Mouse (Mus musculus): ENCODE results near the gene Tubb3. TPM values are rescaled to one million over a fixed set of nuclear protein-coding genes. Genes with fewer than 3 reads are reported as not detected.

Tubb3 gene
- total and polyA plus RNA-seq, 2 experiments from 2014 or later: 1,610 to 3,792 TPM

GRCm38 (mm10) chr8:123384883-123385540 is 26.2 kb upstream of the Tubb3 start:
- Histone ChIP-seq H3K36me3 (ENCODE audit: insufficient read depth, low read length) (peaks cover 77% of the 10 kb centered on the region), H3K4me3 (ENCODE audit: low read length) (no peak overlapping the region), H3K27ac (no peak overlapping the region), H3K4me2 (ENCODE audit: low read depth, low read length) (no peak overlapping the region), H3K9me3 (ENCODE audit: low read length) (no peaks in the 10 kb centered on the region), H3K27me3 (ENCODE audit: insufficient read depth, low read length) (no peaks in the 10 kb centered on the region), H3K4me1 (ENCODE audit: insufficient read depth, low read length) (no peaks in the 10 kb centered on the region), H3K9ac (replicated peaks; ENCODE audit: low read length) (no peak overlapping the region)
- DNase-seq (ENCODE audit: low spot score) (peak; percentile 65), ATAC-seq (peak; percentile 38)
- 66% methylated on average over 9 of the region's 9 CpGs for WGBS
- TF ChIP-seq CTCF (IDR thresholded peaks at IDR 0.05; ENCODE audit: low read depth): peak; percentile 79

GRCm38 (mm10) chr8:123387041-123387440 is 24.2 kb upstream of the Tubb3 start:
- Histone ChIP-seq H3K4me1 (ENCODE audit: insufficient read depth, low read length) (no peaks in the 10 kb centered on the region), H3K9ac (replicated peaks; ENCODE audit: low read length) (no peak overlapping the region), H3K27me3 (ENCODE audit: insufficient read depth, low read length) (no peaks in the 10 kb centered on the region), H3K9me3 (ENCODE audit: low read length) (no peaks in the 10 kb centered on the region), H3K4me2 (ENCODE audit: low read depth, low read length) (no peak overlapping the region), H3K36me3 (ENCODE audit: insufficient read depth, low read length) (peaks cover 91% of the 10 kb centered on the region), H3K27ac (no peak overlapping the region), H3K4me3 (ENCODE audit: low read length) (no peak overlapping the region)
- no peak for DNase-seq (ENCODE audit: low spot score)
- TF ChIP-seq CTCF (IDR thresholded peaks at IDR 0.05; ENCODE audit: low read depth): no peak
- no peak for ATAC-seq
- 85% methylated on average over 3 of the region's 3 CpGs for WGBS

- DNase-seq (ENCODE audit: low spot score) (no peak), ATAC-seq (no peak)
- Histone ChIP-seq H3K9me3 (ENCODE audit: low read length) (no peaks in the 10 kb centered on the region), H3K4me2 (ENCODE audit: low read depth, low read length) (no peak overlapping the region), H3K27ac (no peak overlapping the region), H3K27me3 (ENCODE audit: insufficient read depth, low read length) (no peaks in the 10 kb centered on the region), H3K4me1 (ENCODE audit: insufficient read depth, low read length) (no peaks in the 10 kb centered on the region), H3K9ac (replicated peaks; ENCODE audit: low read length) (no peak overlapping the region), H3K4me3 (ENCODE audit: low read length) (no peak overlapping the region), H3K36me3 (ENCODE audit: insufficient read depth, low read length) (peaks cover 94% of the 10 kb centered on the region)
- 91% methylated on average over 8 of the region's 8 CpGs for WGBS
- TF ChIP-seq CTCF (IDR thresholded peaks at IDR 0.05; ENCODE audit: low read depth): no peak
Measured at GRCm38 (mm10) chr8:123387801-123388200, 23.4 kb upstream of the Tubb3 start.

- no peak for ATAC-seq
- no peak for DNase-seq (ENCODE audit: low spot score)
- H3K9ac ChIP-seq (replicated peaks; ENCODE audit: low read length): no peak overlapping the region
- H3K4me1 ChIP-seq (ENCODE audit: insufficient read depth, low read length): no peaks in the 10 kb centered on the region
- 90% methylated on average over 7 of the region's 7 CpGs for WGBS
- H3K4me3 ChIP-seq (ENCODE audit: low read length): no peak overlapping the region
- H3K36me3 ChIP-seq (ENCODE audit: insufficient read depth, low read length): peaks cover 94% of the 10 kb centered on the region
- no peak for TF ChIP-seq CTCF (IDR thresholded peaks at IDR 0.05; ENCODE audit: low read depth)
- no peak overlapping the region for H3K4me2 ChIP-seq (ENCODE audit: low read depth, low read length)
- no peaks in the 10 kb centered on the region for H3K27me3 ChIP-seq (ENCODE audit: insufficient read depth, low read length)
- no peaks in the 10 kb centered on the region for H3K9me3 ChIP-seq (ENCODE audit: low read length)
- no peak overlapping the region for H3K27ac ChIP-seq
Measured at GRCm38 (mm10) chr8:123389026-123389425, 22.2 kb upstream of the Tubb3 start.

- H3K9me3 ChIP-seq (ENCODE audit: low read length): no peaks in the 10 kb centered on the region
- H3K27me3 ChIP-seq (ENCODE audit: insufficient read depth, low read length): no peaks in the 10 kb centered on the region
- no peak overlapping the region for H3K27ac ChIP-seq
- no peak for ATAC-seq
- 90% methylated on average over 13 of the region's 13 CpGs for WGBS
- H3K4me3 ChIP-seq (ENCODE audit: low read length): no peak overlapping the region
- H3K4me1 ChIP-seq (ENCODE audit: insufficient read depth, low read length): no peaks in the 10 kb centered on the region
- TF ChIP-seq CTCF (IDR thresholded peaks at IDR 0.05; ENCODE audit: low read depth): no peak
- H3K4me2 ChIP-seq (ENCODE audit: low read depth, low read length): no peak overlapping the region
- no peak for DNase-seq (ENCODE audit: low spot score)
- H3K9ac ChIP-seq (replicated peaks; ENCODE audit: low read length): no peak overlapping the region
- peaks cover 97% of the 10 kb centered on the region for H3K36me3 ChIP-seq (ENCODE audit: insufficient read depth, low read length)
Measured at GRCm38 (mm10) chr8:123398308-123398707, 12.9 kb upstream of the Tubb3 start.

- TF ChIP-seq CTCF (IDR thresholded peaks at IDR 0.05; ENCODE audit: low read depth): no peak
- Histone ChIP-seq H3K27ac (no peak overlapping the region), H3K4me1 (ENCODE audit: insufficient read depth, low read length) (peaks cover 5% of the 10 kb centered on the region; the same call in 1 of the 2 replicates), H3K4me3 (ENCODE audit: low read length) (no peak overlapping the region), H3K4me2 (ENCODE audit: low read depth, low read length) (no peak overlapping the region), H3K27me3 (ENCODE audit: insufficient read depth, low read length) (no peaks in the 10 kb centered on the region), H3K9me3 (ENCODE audit: low read length) (no peaks in the 10 kb centered on the region), H3K9ac (replicated peaks; ENCODE audit: low read length) (no peak overlapping the region), H3K36me3 (ENCODE audit: insufficient read depth, low read length) (peaks cover 61% of the 10 kb centered on the region)
- ATAC-seq (no peak), DNase-seq (ENCODE audit: low spot score) (no peak)
- WGBS: 91% methylated on average over 9 of the region's 9 CpGs
Measured at GRCm38 (mm10) chr8:123401936-123402335, 9.3 kb upstream of the Tubb3 start.

- peaks cover 7% of the 10 kb centered on the region; the same call in 1 of the 2 replicates for H3K4me1 ChIP-seq (ENCODE audit: insufficient read depth, low read length)
- peaks cover 52% of the 10 kb centered on the region for H3K36me3 ChIP-seq (ENCODE audit: insufficient read depth, low read length)
- TF ChIP-seq CTCF (IDR thresholded peaks at IDR 0.05; ENCODE audit: low read depth): no peak
- 89% methylated on average over 9 of the region's 9 CpGs for whole genome bisulfite sequencing
- no peak overlapping the region for H3K9ac ChIP-seq (replicated peaks; ENCODE audit: low read length)
- DNase-seq (ENCODE audit: low spot score) (no peak), ATAC-seq (no peak)
- H3K9me3 ChIP-seq (ENCODE audit: low read length): no peaks in the 10 kb centered on the region
- H3K4me2 ChIP-seq (ENCODE audit: low read depth, low read length): no peak overlapping the region
- H3K27ac ChIP-seq: no peak overlapping the region
- no peaks in the 10 kb centered on the region for H3K27me3 ChIP-seq (ENCODE audit: insufficient read depth, low read length)
- H3K4me3 ChIP-seq (ENCODE audit: low read length): no peak overlapping the region
Measured at GRCm38 (mm10) chr8:123402730-123403326, 8.4 kb upstream of the Tubb3 start.

All from hindbrain, postnatal 0 days (tissue).